Mouse (Mus musculus) neural tube, embryonic 14.5 days (tissue): ENCODE measurements around the gene Ttyh3. TPM values are rescaled to one million over a fixed set of nuclear protein-coding genes. Genes with fewer than 3 reads are reported as not detected.

Experiments
- polyA plus RNA-seq: library from polyadenylated mRNA; unstranded; fragments of >200 nt; fragmentation: Nextera tagmentation; extraction: Ambion mirVana; gene quantifications from 2 replicates; pipeline ENCODE4 v1.2.1, GENCODE M21; 2014

Ttyh3 gene
- polyA plus RNA-seq, 1 experiment from 2014 or later, result 89.4 TPM

Other genes with a start within 250 kb of the Ttyh3 start
- 83.9 and 102 TPM in 2 replicates for gene Eif3b, start 229.7 kb downstream of the Ttyh3 start, polyA plus RNA-seq
- not detected in 2 replicates for gene Gm4869, start 203.4 kb downstream of the Ttyh3 start, polyA plus RNA-seq
- gene Chst12, start 143.5 kb downstream of the Ttyh3 start, polyA plus RNA-seq, result 22.6 and 23.8 TPM in 2 replicates
- gene Grifin, start 84.0 kb downstream of the Ttyh3 start, polyA plus RNA-seq, result not detected in 2 replicates
- gene Lfng, start 41.7 kb downstream of the Ttyh3 start, polyA plus RNA-seq, result 17.7 and 18.2 TPM in 2 replicates
- 26.1 and 29.8 TPM in 2 replicates for gene Iqce, start 53.3 kb upstream of the Ttyh3 start, polyA plus RNA-seq
- 17.6 and 18.4 TPM in 2 replicates for gene Brat1, start 56.0 kb upstream of the Ttyh3 start, polyA plus RNA-seq
- 2.6 and 2.9 TPM in 2 replicates for gene Amz1, start 75.1 kb upstream of the Ttyh3 start, polyA plus RNA-seq
- gene Gna12, start 181.4 kb upstream of the Ttyh3 start, polyA plus RNA-seq, result 17.0 and 19.5 TPM in 2 replicates